Mouse (Mus musculus) cerebellum, adult 9-11 months (tissue): ENCODE measurements around the gene Pck1.

Experiments
- DNase-seq: peaks from one replicate; pipeline ENCODE4 v3.0.0; 2022

Gene Pck1

GRCm38 (mm10) chr2:173151352-173151751 lies 1.5 kb upstream of the Pck1 start:
- DNase-seq = no peak

GRCm38 (mm10) chr2:173151784-173152284 lies 1.0 kb upstream of the Pck1 start:
- no peak for DNase-seq

GRCm38 (mm10) chr2:173153266-173153665 lies 418 bp downstream of the Pck1 start:
- DNase-seq = no peak

- no peak for DNase-seq
Measured at GRCm38 (mm10) chr2:173154513-173154912, 1.7 kb downstream of the Pck1 start.

GRCm38 (mm10) chr2:173154962-173155361 lies 2.1 kb downstream of the Pck1 start:
- DNase-seq = no peak

- no peak for DNase-seq
Measured at GRCm38 (mm10) chr2:173155907-173156306, 3.1 kb downstream of the Pck1 start.

- DNase-seq = no peak
Measured at GRCm38 (mm10) chr2:173156923-173157322, 4.1 kb downstream of the Pck1 start.

- no peak for DNase-seq
Measured at GRCm38 (mm10) chr2:173157376-173157775, 4.5 kb downstream of the Pck1 start.

- DNase-seq = no peak
Measured at GRCm38 (mm10) chr2:173157871-173158270, 5.0 kb downstream of the Pck1 start.

- DNase-seq = no peak
Measured at GRCm38 (mm10) chr2:173158390-173159055, 5.7 kb downstream of the Pck1 start.

- DNase-seq = no peak
Measured at GRCm38 (mm10) chr2:173159354-173160311, 6.8 kb downstream of the Pck1 start.

GRCm38 (mm10) chr2:173163380-173163779 lies 10.5 kb downstream of the Pck1 start:
- no peak for DNase-seq

GRCm38 (mm10) chr2:173164358-173164757 lies 11.5 kb downstream of the Pck1 start:
- DNase-seq = no peak

- DNase-seq = no peak
Measured at GRCm38 (mm10) chr2:173164946-173165345, 12.1 kb downstream of the Pck1 start.

- DNase-seq = no peak
Measured at GRCm38 (mm10) chr2:173165357-173165756, 12.5 kb downstream of the Pck1 start.

GRCm38 (mm10) chr2:173168411-173168851 lies 15.6 kb downstream of the Pck1 start:
- no peak for DNase-seq

GRCm38 (mm10) chr2:173170081-173170480 lies 17.2 kb downstream of the Pck1 start:
- DNase-seq = no peak

- no peak for DNase-seq
Measured at GRCm38 (mm10) chr2:173170715-173171114, 17.9 kb downstream of the Pck1 start.

GRCm38 (mm10) chr2:173171470-173171869 lies 18.6 kb downstream of the Pck1 start:
- no peak for DNase-seq

GRCm38 (mm10) chr2:173171956-173172355 lies 19.1 kb downstream of the Pck1 start:
- DNase-seq = no peak

GRCm38 (mm10) chr2:173172386-173172785 lies 19.5 kb downstream of the Pck1 start:
- DNase-seq = no peak

GRCm38 (mm10) chr2:173173008-173173407 lies 20.2 kb downstream of the Pck1 start:
- DNase-seq = no peak
